Mouse (Mus musculus): ENCODE results near the gene H2bfm. TPM values are rescaled to one million over a fixed set of nuclear protein-coding genes. Genes with fewer than 3 reads are reported as not detected.
"Not testable (repeated sequence)": the region's sequence is repeated elsewhere in the genome, so short reads cannot be mapped to it uniquely, and the experiment has no call there.

The H2bfm gene
- total and polyA plus RNA-seq, 2 experiments, result not detected

- Histone ChIP-seq H3K36me3 (ENCODE audit: control insufficient read depth, insufficient read depth, low read length) (no peaks in the 10 kb centered on the region), H3K4me1 (ENCODE audit: control insufficient read depth, insufficient read depth, low read length) (no peaks in the 10 kb centered on the region), H3K4me3 (ENCODE audit: insufficient read depth, low read depth, low read length) (no peak overlapping the region), H3K79me2 (ENCODE audit: control insufficient read depth, insufficient read depth, low read length) (no peaks in the 10 kb centered on the region), H3K9ac (ENCODE audit: low read depth, low read length) (no peak overlapping the region), H3K27me3 (ENCODE audit: control insufficient read depth, insufficient read depth, low read length) (no peaks in the 10 kb centered on the region), H3K27ac (replicated peaks; ENCODE audit: insufficient read depth, low read depth, low read length) (no peak overlapping the region)
- TF ChIP-seq POLR2A (IDR thresholded peaks at IDR 0.05; ENCODE audit: extremely low read depth, insufficient read depth, low read length), result no peak
- peak; percentile 31; the same call in 1 of the 2 replicates for TF ChIP-seq CTCF (IDR thresholded peaks at IDR 0.05; ENCODE audit: low read depth, low read length)
- DNase-seq (ENCODE audit: extremely low read depth, low read depth, low spot score), result no peak
- 25% methylated on average over 2 of the region's 2 CpGs for WGBS
Measured at GRCm38 (mm10) chrX:136959688-136960087, 32.6 kb downstream of the H2bfm start.

DNA sequence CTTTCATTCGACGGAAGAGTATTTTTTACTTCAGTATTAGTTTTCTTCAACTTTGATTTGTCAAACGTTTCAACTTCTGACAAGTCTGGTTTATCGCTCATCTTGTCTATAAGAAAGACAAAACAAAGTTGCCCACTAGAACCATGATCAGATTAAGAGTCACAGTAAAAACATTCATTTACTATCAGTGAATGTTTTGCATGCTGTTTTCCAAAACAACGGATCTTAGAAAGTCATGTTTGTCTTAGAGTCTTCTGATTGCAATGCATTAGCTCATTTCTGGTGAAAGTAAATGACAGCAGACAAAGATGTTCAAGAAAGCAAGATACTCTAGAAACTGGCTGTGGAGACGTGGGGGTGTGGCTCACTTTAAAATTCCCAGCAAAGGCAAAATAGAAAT lies 48.3 kb downstream of the H2bfm start, which contains the start of gene Tmsb15b2:
TSS of gene Tmsb15b2 (minus strand) at position 101 of the 400 bp plus-strand sequence.
- H3K27me3 ChIP-seq (ENCODE audit: control insufficient read depth, insufficient read depth, low read length); H3K36me3 ChIP-seq (ENCODE audit: control insufficient read depth, insufficient read depth, low read length); H3K79me2 ChIP-seq (ENCODE audit: control insufficient read depth, insufficient read depth, low read length); H3K4me3 ChIP-seq (ENCODE audit: insufficient read depth, low read depth, low read length); DNase-seq (ENCODE audit: extremely low read depth, low read depth, low spot score); H3K4me1 ChIP-seq (ENCODE audit: control insufficient read depth, insufficient read depth, low read length); H3K27ac ChIP-seq (replicated peaks; ENCODE audit: insufficient read depth, low read depth, low read length); H3K9ac ChIP-seq (ENCODE audit: low read depth, low read length): not testable (repeated sequence)
- WGBS, result 89% methylated on average over 6 of the region's 6 CpGs

- no peak for TF ChIP-seq POLR2A (IDR thresholded peaks at IDR 0.05; ENCODE audit: extremely low read depth, insufficient read depth, low read length)
- TF ChIP-seq CTCF (IDR thresholded peaks at IDR 0.05; ENCODE audit: low read depth, low read length), result no peak
- H3K4me1 ChIP-seq (ENCODE audit: control insufficient read depth, insufficient read depth, low read length), result no peaks in the 10 kb centered on the region; the same call in 1 of the 2 replicates
- no peak within 1 kb of the TSS for H3K27ac ChIP-seq (replicated peaks; ENCODE audit: insufficient read depth, low read depth, low read length)
- H3K79me2 ChIP-seq (ENCODE audit: control insufficient read depth, insufficient read depth, low read length), result no peaks in the 10 kb centered on the region
- DNase-seq (ENCODE audit: extremely low read depth, low read depth, low spot score), result peak; percentile 74
- WGBS, result 9% methylated on average over 15 of the region's 15 CpGs
- H3K4me3 ChIP-seq (ENCODE audit: insufficient read depth, low read depth, low read length), result peak within 1 kb of the TSS; percentile 1; the same call in 1 of the 2 replicates
- H3K36me3 ChIP-seq (ENCODE audit: control insufficient read depth, insufficient read depth, low read length), result no peaks in the 10 kb centered on the region
- H3K9ac ChIP-seq (ENCODE audit: low read depth, low read length), result no peak within 1 kb of the TSS
- no peaks in the 10 kb centered on the region for H3K27me3 ChIP-seq (ENCODE audit: control insufficient read depth, insufficient read depth, low read length)
Measured at GRCm38 (mm10) chrX:136976424-136977084, 49.4 kb downstream of the H2bfm start, which contains the start of the genes Tmsb15l and Tmsb15b1. Gene Tmsb15l, minus strand, starts transcription at chrX:136976869. Gene Tmsb15b1, minus strand, starts transcription at chrX:136976874.

Other genes starting within 250 kb of the H2bfm start
- 0.28 and 0.60 TPM in 2 replicates for gene Tceal1, start 219.3 kb upstream of the H2bfm start, total RNA-seq (2014; rRNA removed)
- 0.15 and 0.23 TPM in 2 replicates for gene Tceal1, start 219.3 kb upstream of the H2bfm start, polyA plus RNA-seq (2012; rRNA removed)
- 116 and 127 TPM in 2 replicates for gene Morf4l2, start 183.6 kb upstream of the H2bfm start, total RNA-seq (2014; rRNA removed)
- 24.8 and 26.7 TPM in 2 replicates for gene Morf4l2, start 183.6 kb upstream of the H2bfm start, polyA plus RNA-seq (2012; rRNA removed)
- not detected in 2 replicates for gene Glra4, start 147.2 kb upstream of the H2bfm start, total RNA-seq (2014; rRNA removed)
- not detected in 2 replicates for gene Glra4, start 147.2 kb upstream of the H2bfm start, polyA plus RNA-seq (2012; rRNA removed)
- gene Plp1, start 104.7 kb upstream of the H2bfm start, total RNA-seq (2014; rRNA removed), result 0.46 and 1.5 TPM in 2 replicates
- 0.57 and 1.0 TPM in 2 replicates for gene Plp1, start 104.7 kb upstream of the H2bfm start, polyA plus RNA-seq (2012; rRNA removed)
- not detected in 2 replicates for gene Rab9b, start 58.6 kb upstream of the H2bfm start, total RNA-seq (2014; rRNA removed)
- not detected in 2 replicates for gene Rab9b, start 58.6 kb upstream of the H2bfm start, polyA plus RNA-seq (2012; rRNA removed)
- 1.4 TPM in 1 of 2 replicates, not detected in the other for gene Tmsb15b2, start 48.2 kb downstream of the H2bfm start, total RNA-seq (2014; rRNA removed)
- 0.51 TPM in 1 of 2 replicates, not detected in the other for gene Tmsb15b2, start 48.2 kb downstream of the H2bfm start, polyA plus RNA-seq (2012; rRNA removed)
- 1.3 and 2.2 TPM in 2 replicates for gene Tmsb15l, start 49.5 kb downstream of the H2bfm start, total RNA-seq (2014; rRNA removed)
- gene Tmsb15l, start 49.5 kb downstream of the H2bfm start, polyA plus RNA-seq (2012; rRNA removed), result 0.12 and 0.21 TPM in 2 replicates
- 1.5 and 1.9 TPM in 2 replicates for gene Tmsb15b1, start 49.5 kb downstream of the H2bfm start, total RNA-seq (2014; rRNA removed)
- 0.43 and 0.68 TPM in 2 replicates for gene Tmsb15b1, start 49.5 kb downstream of the H2bfm start, polyA plus RNA-seq (2012; rRNA removed)
- 0.20 TPM in 1 of 2 replicates, not detected in the other for gene Zcchc18, start 65.8 kb downstream of the H2bfm start, total RNA-seq (2014; rRNA removed)
- gene Zcchc18, start 65.8 kb downstream of the H2bfm start, polyA plus RNA-seq (2012; rRNA removed), result 0.04 TPM in 1 of 2 replicates, not detected in the other
- 1.5 and 1.6 TPM in 2 replicates for gene Slc25a53, start 111.0 kb downstream of the H2bfm start, total RNA-seq (2014; rRNA removed)
- 0.81 and 0.92 TPM in 2 replicates for gene Slc25a53, start 111.0 kb downstream of the H2bfm start, polyA plus RNA-seq (2012; rRNA removed)
- gene Fam199x, start 122.3 kb downstream of the H2bfm start, total RNA-seq (2014; rRNA removed), result 5.4 and 6.1 TPM in 2 replicates
- 0.48 and 0.63 TPM in 2 replicates for gene Fam199x, start 122.3 kb downstream of the H2bfm start, polyA plus RNA-seq (2012; rRNA removed)
- gene Esx1, start 194.8 kb downstream of the H2bfm start, total RNA-seq (2014; rRNA removed), result not detected in 2 replicates
- gene Esx1, start 194.8 kb downstream of the H2bfm start, polyA plus RNA-seq (2012; rRNA removed), result not detected in 2 replicates

All from liver, adult 2 months (tissue).